Mouse (Mus musculus) frontal cortex, postnatal 36 days (tissue): Measurements from ENCODE around the gene Hectd3.

Experiments
- DNase-seq, 2 experiments: peaks; one replicate each; pipeline ENCODE4 v3.0.0; 2022; ENCODE audit warnings: low spot score in 2 of 2

Gene Hectd3

DNA sequence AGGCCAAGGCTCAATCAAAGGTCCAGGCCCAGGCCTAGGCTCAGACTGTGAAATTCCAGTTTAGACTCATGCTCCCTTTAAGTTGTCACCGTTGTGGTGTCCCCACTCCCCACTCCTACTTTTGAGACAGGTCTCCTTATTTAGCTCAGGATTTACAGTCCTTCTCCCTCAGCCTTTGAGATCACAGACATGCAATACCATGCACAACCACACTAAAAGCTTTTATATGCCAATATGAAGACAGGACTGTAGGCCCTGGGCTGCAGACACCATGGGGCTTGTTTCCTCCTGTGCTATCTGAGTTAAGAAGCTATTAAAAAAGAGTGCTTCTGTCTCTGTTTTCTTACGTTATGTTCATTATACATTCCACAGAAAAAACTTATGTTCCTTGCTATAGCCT is 22.6 kb downstream of the Hectd3 start:
- DNase-seq: no peak

- DNase-seq: no peak
Measured at GRCm38 (mm10) chr4:117018327-117018726, 23.2 kb downstream of the Hectd3 start.

DNA sequence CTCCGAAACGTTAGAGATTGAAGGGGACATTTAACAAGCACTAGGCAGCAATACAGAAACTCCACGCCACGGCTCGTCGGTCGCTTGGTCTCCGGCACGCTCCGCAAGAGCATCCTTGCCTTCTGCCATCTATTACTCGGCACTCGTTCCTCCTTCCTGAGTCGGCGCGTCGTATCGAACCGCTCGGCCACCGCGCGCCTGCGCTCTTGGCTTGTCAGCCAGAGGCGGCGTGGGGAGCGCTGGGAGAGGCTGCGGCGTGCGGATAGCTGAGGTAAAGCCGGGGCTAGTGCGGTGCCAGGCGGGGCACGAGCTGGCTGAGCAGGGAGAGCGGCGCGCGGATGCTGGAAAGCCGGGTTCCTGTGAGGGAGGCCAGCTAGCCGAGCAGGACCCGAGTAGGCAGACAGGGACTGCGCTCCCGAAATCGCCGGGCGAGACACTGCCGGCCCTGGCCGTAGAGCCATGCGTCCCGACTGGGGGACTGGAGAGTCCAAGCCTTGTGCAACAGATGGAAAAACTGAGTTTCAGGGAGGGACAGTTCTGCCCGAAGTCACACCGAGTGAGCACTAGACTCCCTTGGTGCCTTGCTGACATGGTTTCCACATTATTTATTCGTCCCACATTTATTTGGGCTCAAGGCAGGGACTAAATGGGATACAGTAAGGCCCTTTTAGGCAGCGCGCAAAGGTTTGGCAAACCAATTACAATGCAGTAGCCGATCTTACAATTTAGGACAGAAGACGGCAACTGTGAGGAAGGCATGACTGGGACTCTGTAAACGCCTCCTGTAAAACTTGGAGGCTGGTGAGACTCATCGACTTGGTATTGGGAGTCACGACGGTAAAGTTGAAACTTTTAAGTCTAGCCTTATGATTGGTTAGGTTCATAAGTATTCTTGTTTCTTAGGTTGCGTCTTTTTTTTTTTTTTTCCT is 24.4 kb downstream of the Hectd3 start, which contains the start of gene Eif2b3:
Eif2b3 (plus strand) TSS at position 197 of the 929 bp plus-strand sequence.
- DNase-seq: peak; percentile 91 to 92

- DNase-seq: no peak
Measured at GRCm38 (mm10) chr4:117023469-117023868, 28.4 kb downstream of the Hectd3 start.

- peak in 1 of 2 experiments; percentile 11 for DNase-seq
Measured at GRCm38 (mm10) chr4:117031105-117031504, 36.0 kb downstream of the Hectd3 start.

DNA sequence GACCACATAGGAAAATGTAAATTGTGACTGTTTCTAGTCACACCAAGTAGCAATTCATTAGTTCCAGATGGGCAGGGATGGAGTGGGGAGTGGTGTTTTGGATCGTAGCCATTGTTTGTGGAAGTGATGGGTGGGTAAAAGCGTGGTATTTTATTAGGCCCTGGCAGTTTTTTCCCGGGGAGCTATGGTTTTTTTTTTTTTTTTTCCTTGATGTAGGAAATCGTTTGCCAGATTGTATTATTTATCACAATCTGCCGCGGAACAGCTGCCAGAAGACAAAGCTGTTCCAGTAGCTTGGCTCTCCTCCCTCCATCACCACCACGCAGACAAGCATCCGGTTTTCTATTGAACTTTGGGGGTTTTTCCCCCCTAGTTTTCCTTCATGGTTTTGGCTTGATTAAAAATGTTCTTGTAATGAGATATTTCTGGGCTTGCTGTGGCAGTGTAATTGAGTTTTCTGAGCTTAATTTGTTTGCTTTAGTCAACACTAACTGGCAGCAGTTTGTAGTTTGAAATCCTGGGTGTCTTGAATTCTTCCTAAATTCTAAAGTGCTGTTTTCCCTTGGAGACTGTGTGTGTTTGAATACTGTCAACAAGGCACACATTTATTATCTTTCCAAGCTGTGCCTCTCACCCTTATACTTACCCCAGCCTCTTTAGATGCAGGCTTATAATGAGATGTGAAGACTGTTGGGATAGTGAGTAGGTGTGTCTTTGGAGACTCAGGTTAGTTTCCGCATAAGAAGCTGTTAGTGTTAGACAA is 45.0 kb downstream of the Hectd3 start:
- DNase-seq: peak; percentile 45 to 46

DNA sequence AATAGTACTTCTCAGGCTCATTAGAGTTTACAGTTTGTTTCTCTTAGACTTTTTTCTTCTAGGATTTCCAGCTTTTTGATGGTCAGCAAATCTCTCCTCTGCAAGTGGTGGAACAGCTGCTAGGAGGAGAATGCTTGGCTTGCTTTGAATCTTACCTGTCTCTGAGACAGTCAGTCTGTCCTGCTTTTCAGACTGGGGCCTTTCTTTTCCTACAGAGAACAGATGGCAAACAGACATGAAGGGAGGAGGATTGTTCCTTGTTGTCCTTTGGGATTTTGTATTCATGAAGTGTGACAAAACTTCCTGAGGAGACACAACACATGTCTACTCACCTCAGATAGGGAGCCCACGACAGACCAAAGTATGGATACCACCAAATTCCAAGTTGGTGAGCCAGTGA is 45.7 kb downstream of the Hectd3 start:
- DNase-seq: no peak

DNA sequence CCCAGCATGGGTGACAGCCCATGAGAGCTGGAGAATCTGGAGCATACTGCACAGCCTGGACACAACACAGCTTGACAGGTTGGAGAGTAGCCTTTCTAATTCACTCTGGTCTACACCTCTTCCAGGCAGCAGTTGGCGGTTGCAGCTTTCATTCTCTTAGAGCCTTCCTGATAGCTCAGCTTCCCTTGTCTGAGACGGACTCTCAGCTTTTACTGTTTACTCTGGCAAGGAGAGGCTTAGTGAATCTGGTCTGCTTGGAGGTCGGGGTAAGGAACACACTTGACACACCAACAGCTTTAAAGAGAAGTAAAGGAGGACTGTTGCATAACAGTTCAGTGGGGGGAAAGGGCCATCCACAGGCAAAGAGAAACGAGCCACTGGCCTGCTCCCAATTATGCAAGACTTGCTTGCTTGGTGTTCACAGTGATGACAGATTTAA is 46.2 kb downstream of the Hectd3 start:
- DNase-seq: no peak

- DNase-seq: no peak
Measured at GRCm38 (mm10) chr4:117048836-117049235, 53.7 kb downstream of the Hectd3 start.

GRCm38 (mm10) chr4:117049485-117049884 is 54.4 kb downstream of the Hectd3 start:
- no peak for DNase-seq

GRCm38 (mm10) chr4:117052626-117053025 is 57.5 kb downstream of the Hectd3 start:
- DNase-seq: no peak

- DNase-seq: no peak
Measured at GRCm38 (mm10) chr4:117053956-117054355, 58.8 kb downstream of the Hectd3 start.
